Mouse (Mus musculus) C2C12 (cell line): ENCODE data around the gene Kdm4a. TPM values are rescaled to one million over a fixed set of nuclear protein-coding genes. Genes with fewer than 3 reads are reported as not detected.

Source experiments
- H3K27me3 ChIP-seq: one replicate; pipeline ENCODE4 v1.6.1; 2011; ENCODE audit not compliant: control insufficient read depth, insufficient read depth, insufficient read length
- H3K36me3 ChIP-seq: one replicate; pipeline ENCODE4 v1.6.1; 2011; ENCODE audit not compliant: control insufficient read depth, insufficient read depth
- H3K4me3 ChIP-seq: one replicate; pipeline ENCODE4 v1.5.1; 2011; ENCODE audit warnings: mild to moderate bottlenecking, control low read depth; ENCODE audit not compliant: poor library complexity, insufficient read depth, severe bottlenecking
- H3K79me2 ChIP-seq: one replicate; pipeline ENCODE4 v1.6.1; 2011; ENCODE audit not compliant: control insufficient read depth, insufficient read depth
- H3K79me3 ChIP-seq: one replicate; pipeline ENCODE4 v1.6.1; 2011; ENCODE audit warnings: low read depth, control low read depth
- H3ac ChIP-seq: one replicate; pipeline ENCODE3; 2011; ENCODE audit warnings: low read depth; ENCODE audit not compliant: control insufficient read depth, insufficient read length
- CEBPB ChIP-seq: IDR thresholded peaks from one replicate; pipeline ENCODE4 v1.6.1; 2011; ENCODE audit warnings: low read depth, mild to moderate bottlenecking, control low read depth, moderate library complexity
- CTCF ChIP-seq: IDR thresholded peaks from one replicate; pipeline ENCODE4 v1.5.1; 2011; ENCODE audit not compliant: control insufficient read depth, insufficient read depth, insufficient read length
- FOSL1 ChIP-seq: IDR thresholded peaks from one replicate; pipeline ENCODE4 v1.8.0; 2011; ENCODE audit warnings: mild to moderate bottlenecking, low read length; ENCODE audit not compliant: poor library complexity, insufficient read depth, severe bottlenecking
- MAX ChIP-seq: IDR thresholded peaks from one replicate; pipeline ENCODE4 v1.6.1; 2011; ENCODE audit warnings: mild to moderate bottlenecking, control low read depth
- MYOD1 ChIP-seq: IDR thresholded peaks from one replicate; pipeline ENCODE4 v1.6.1; 2011; ENCODE audit warnings: low read depth; ENCODE audit not compliant: control insufficient read depth, insufficient read length
- MYOG ChIP-seq: IDR thresholded peaks from one replicate; pipeline ENCODE4 v1.6.1; 2011; ENCODE audit not compliant: control insufficient read depth, insufficient read length; ENCODE audit errors: extremely low read depth
- USF1 ChIP-seq: IDR thresholded peaks from one replicate; pipeline ENCODE4 v1.6.1; 2011; ENCODE audit warnings: low read depth, mild to moderate bottlenecking, control low read depth, moderate library complexity
- polyA plus RNA-seq: library from polyadenylated mRNA; unstranded; fragments of >200 nt; fragmentation: generic; extraction: Trizol; gene quantifications from one replicate; pipeline ENCODE4 v1.2.1, GENCODE M21; 2012; ENCODE audit warnings: missing spikeins

Gene Kdm4a
- polyA plus RNA-seq, 1 experiment, result 28.1 TPM

GRCm38 (mm10) chr4:118219487-118219886 lies 39.6 kb upstream of the Kdm4a start:
- TF ChIP-seq USF1 (peak; percentile 49), MAX (peak; percentile 45), CTCF (no peak)

GRCm38 (mm10) chr4:118218521-118218920 lies 38.7 kb upstream of the Kdm4a start:
- Histone ChIP-seq H3ac (no peak overlapping the region), H3K36me3 (no peaks in the 10 kb centered on the region), H3K79me3 (no peaks in the 10 kb centered on the region), H3K4me3 (no peak overlapping the region), H3K79me2 (no peaks in the 10 kb centered on the region), H3K27me3 (no peaks in the 10 kb centered on the region)
- TF ChIP-seq CEBPB (no peak), USF1 (no peak), CTCF (no peak), MYOG (no peak), MAX (no peak), FOSL1 (no peak), MYOD1 (no peak)

More at GRCm38 (mm10) chr4:118219487-118219886, 39.6 kb upstream of the Kdm4a start:
- H3K4me3 ChIP-seq, result no peak overlapping the region
- H3K79me2 ChIP-seq, result no peaks in the 10 kb centered on the region
- H3ac ChIP-seq, result no peak overlapping the region
- no peaks in the 10 kb centered on the region for H3K36me3 ChIP-seq
- no peaks in the 10 kb centered on the region for H3K79me3 ChIP-seq
- no peaks in the 10 kb centered on the region for H3K27me3 ChIP-seq

- Histone ChIP-seq H3ac (no peak overlapping the region), H3K79me2 (no peaks in the 10 kb centered on the region), H3K4me3 (no peak overlapping the region), H3K27me3 (peaks cover 3% of the 10 kb centered on the region), H3K79me3 (no peaks in the 10 kb centered on the region), H3K36me3 (no peaks in the 10 kb centered on the region)
- peak; percentile 56 for TF ChIP-seq CTCF
- no peak for TF ChIP-seq FOSL1
- no peak for TF ChIP-seq MAX
- no peak for TF ChIP-seq USF1
Measured at GRCm38 (mm10) chr4:118216726-118217595, 37.1 kb upstream of the Kdm4a start.

- H3K79me3 ChIP-seq, result no peaks in the 10 kb centered on the region
- no peaks in the 10 kb centered on the region for H3K36me3 ChIP-seq
- H3K27me3 ChIP-seq, result peaks cover 3% of the 10 kb centered on the region
Measured at GRCm38 (mm10) chr4:118214891-118215290, 35.0 kb upstream of the Kdm4a start.

GRCm38 (mm10) chr4:118206918-118207640 lies 27.2 kb upstream of the Kdm4a start:
- H3ac ChIP-seq, result no peak overlapping the region
- no peaks in the 10 kb centered on the region for H3K36me3 ChIP-seq
- H3K4me3 ChIP-seq, result no peak overlapping the region
- no peaks in the 10 kb centered on the region for H3K79me2 ChIP-seq
- TF ChIP-seq MYOG, result no peak
- TF ChIP-seq CTCF, result no peak
- TF ChIP-seq CEBPB, result no peak
- TF ChIP-seq MAX, result no peak
- no peak for TF ChIP-seq FOSL1
- TF ChIP-seq MYOD1, result no peak
- TF ChIP-seq USF1, result no peak
- H3K79me3 ChIP-seq, result no peaks in the 10 kb centered on the region
- H3K27me3 ChIP-seq, result peaks cover 19% of the 10 kb centered on the region

More at GRCm38 (mm10) chr4:118214891-118215290, 35.0 kb upstream of the Kdm4a start:
- Histone ChIP-seq H3ac (no peak overlapping the region), H3K4me3 (no peak overlapping the region), H3K79me2 (no peaks in the 10 kb centered on the region)
- TF ChIP-seq MYOG, result no peak
- TF ChIP-seq USF1, result no peak
- TF ChIP-seq FOSL1, result no peak
- TF ChIP-seq MAX, result no peak
- TF ChIP-seq MYOD1, result no peak
- TF ChIP-seq CEBPB, result no peak
- TF ChIP-seq CTCF, result no peak
